Mouse (Mus musculus): ENCODE results near the gene Zfp472. TPM values are rescaled to one million over a fixed set of nuclear protein-coding genes. Genes with fewer than 3 reads are reported as not detected.
A peak's percentile ranks its signal among the peaks of the same experiment; 100 is the strongest.

Gene Zfp472
- polyA plus RNA-seq, 1 experiment from 2014 or later = 13.6 TPM

GRCm38 (mm10) chr17:32943661-32944060, 22.0 kb upstream of the Zfp472 start:
- no peak overlapping the region for H3K4me3 ChIP-seq (ENCODE audit: low read depth, low read length)
- peaks cover 4% of the 10 kb centered on the region; the same call in 1 of the 2 replicates for H3K4me1 ChIP-seq (ENCODE audit: control insufficient read depth, insufficient read depth, low read length)
- no peak overlapping the region for H3K4me2 ChIP-seq (replicated peaks; ENCODE audit: low read depth, low read length)
- H3K27ac ChIP-seq (ENCODE audit: low read length) = no peak overlapping the region
- no peak overlapping the region for H3K9ac ChIP-seq (replicated peaks; ENCODE audit: low read depth, low read length)
- H3K36me3 ChIP-seq (ENCODE audit: control insufficient read depth, insufficient read depth, low read length) = no peaks in the 10 kb centered on the region
- no peaks in the 10 kb centered on the region for H3K9me3 ChIP-seq (ENCODE audit: control insufficient read depth, low read depth, low read length)
- no peak for ATAC-seq (ENCODE audit: insufficient number of reproducible peaks, insufficient read depth, low FRiP score, low read depth)
- H3K27me3 ChIP-seq (ENCODE audit: control insufficient read depth, insufficient read depth, low read length) = no peaks in the 10 kb centered on the region
- 92% methylated on average over 3 of the region's 3 CpGs for WGBS

GRCm38 (mm10) chr17:32944402-32945035, 21.1 kb upstream of the Zfp472 start:
- H3K27ac ChIP-seq (ENCODE audit: low read length) = no peak overlapping the region
- no peak overlapping the region for H3K4me3 ChIP-seq (ENCODE audit: low read depth, low read length)
- ATAC-seq (ENCODE audit: insufficient number of reproducible peaks, insufficient read depth, low FRiP score, low read depth) = no peak
- H3K27me3 ChIP-seq (ENCODE audit: control insufficient read depth, insufficient read depth, low read length) = no peaks in the 10 kb centered on the region
- H3K36me3 ChIP-seq (ENCODE audit: control insufficient read depth, insufficient read depth, low read length) = no peaks in the 10 kb centered on the region
- no peak overlapping the region for H3K4me2 ChIP-seq (replicated peaks; ENCODE audit: low read depth, low read length)
- 67% methylated on average over 3 of the region's 3 CpGs for WGBS
- no peak overlapping the region for H3K9ac ChIP-seq (replicated peaks; ENCODE audit: low read depth, low read length)
- peaks cover 4% of the 10 kb centered on the region; the same call in 1 of the 2 replicates for H3K4me1 ChIP-seq (ENCODE audit: control insufficient read depth, insufficient read depth, low read length)
- H3K9me3 ChIP-seq (ENCODE audit: control insufficient read depth, low read depth, low read length) = no peaks in the 10 kb centered on the region

- peaks cover 4% of the 10 kb centered on the region; the same call in 1 of the 2 replicates for H3K4me1 ChIP-seq (ENCODE audit: control insufficient read depth, insufficient read depth, low read length)
- H3K27ac ChIP-seq (ENCODE audit: low read length) = peak overlapping the region; percentile 66; the same call in 1 of the 2 replicates
- H3K9me3 ChIP-seq (ENCODE audit: control insufficient read depth, low read depth, low read length) = no peaks in the 10 kb centered on the region
- WGBS = 51% methylated on average over 9 of the region's 9 CpGs
- peak overlapping the region; percentile 46 for H3K4me3 ChIP-seq (ENCODE audit: low read depth, low read length)
- ATAC-seq (ENCODE audit: insufficient number of reproducible peaks, insufficient read depth, low FRiP score, low read depth) = 0 out of 2 replicates have a peak, but pooled peaks have one; percentile 6
- no peaks in the 10 kb centered on the region for H3K27me3 ChIP-seq (ENCODE audit: control insufficient read depth, insufficient read depth, low read length)
- no peaks in the 10 kb centered on the region for H3K36me3 ChIP-seq (ENCODE audit: control insufficient read depth, insufficient read depth, low read length)
- peak overlapping the region; percentile 55 for H3K9ac ChIP-seq (replicated peaks; ENCODE audit: low read depth, low read length)
- H3K4me2 ChIP-seq (replicated peaks; ENCODE audit: low read depth, low read length) = peak overlapping the region; percentile 89
These were observed 18.9 kb upstream of the Zfp472 start for GRCm38 (mm10) chr17:32946716-32947115.

GRCm38 (mm10) chr17:32947215-32947914, 18.2 kb upstream of the Zfp472 start, which contains the start of gene Cyp4f13:
Gene Cyp4f13, minus strand, starts transcription at chr17:32947402.
- 13% methylated on average over 12 of the region's 12 CpGs for WGBS
- Histone ChIP-seq H3K27ac (ENCODE audit: low read length) (peak within 1 kb of the TSS; percentile 66; the same call in 1 of the 2 replicates), H3K4me1 (ENCODE audit: control insufficient read depth, insufficient read depth, low read length) (peaks cover 4% of the 10 kb centered on the region; the same call in 1 of the 2 replicates), H3K27me3 (ENCODE audit: control insufficient read depth, insufficient read depth, low read length) (no peaks in the 10 kb centered on the region), H3K9ac (replicated peaks; ENCODE audit: low read depth, low read length) (peak within 1 kb of the TSS; percentile 55), H3K36me3 (ENCODE audit: control insufficient read depth, insufficient read depth, low read length) (no peaks in the 10 kb centered on the region), H3K9me3 (ENCODE audit: control insufficient read depth, low read depth, low read length) (no peaks in the 10 kb centered on the region), H3K4me2 (replicated peaks; ENCODE audit: low read depth, low read length) (peak within 1 kb of the TSS; percentile 89), H3K4me3 (ENCODE audit: low read depth, low read length) (peak within 1 kb of the TSS; percentile 46)
- peak; percentile 98 for ATAC-seq (ENCODE audit: insufficient number of reproducible peaks, insufficient read depth, low FRiP score, low read depth)

GRCm38 (mm10) chr17:32950136-32950535, 15.5 kb upstream of the Zfp472 start:
- Histone ChIP-seq H3K4me3 (ENCODE audit: low read depth, low read length) (no peak overlapping the region), H3K27ac (ENCODE audit: low read length) (no peak overlapping the region), H3K36me3 (ENCODE audit: control insufficient read depth, insufficient read depth, low read length) (no peaks in the 10 kb centered on the region), H3K4me2 (replicated peaks; ENCODE audit: low read depth, low read length) (no peak overlapping the region), H3K9me3 (ENCODE audit: control insufficient read depth, low read depth, low read length) (no peaks in the 10 kb centered on the region), H3K9ac (replicated peaks; ENCODE audit: low read depth, low read length) (no peak overlapping the region), H3K27me3 (ENCODE audit: control insufficient read depth, insufficient read depth, low read length) (no peaks in the 10 kb centered on the region), H3K4me1 (ENCODE audit: control insufficient read depth, insufficient read depth, low read length) (peaks cover 4% of the 10 kb centered on the region; the same call in 1 of the 2 replicates)
- 88% methylated on average over 3 of the region's 3 CpGs for WGBS
- no peak for ATAC-seq (ENCODE audit: insufficient number of reproducible peaks, insufficient read depth, low FRiP score, low read depth)

- ATAC-seq (ENCODE audit: insufficient number of reproducible peaks, insufficient read depth, low FRiP score, low read depth) = no peak
- H3K4me2 ChIP-seq (replicated peaks; ENCODE audit: low read depth, low read length) = no peak overlapping the region
- WGBS = 79% methylated on average over 11 of the region's 11 CpGs
- H3K4me3 ChIP-seq (ENCODE audit: low read depth, low read length) = no peak overlapping the region
- H3K9ac ChIP-seq (replicated peaks; ENCODE audit: low read depth, low read length) = no peak overlapping the region
- H3K4me1 ChIP-seq (ENCODE audit: control insufficient read depth, insufficient read depth, low read length) = peaks cover 4% of the 10 kb centered on the region; the same call in 1 of the 2 replicates
- H3K9me3 ChIP-seq (ENCODE audit: control insufficient read depth, low read depth, low read length) = no peaks in the 10 kb centered on the region
- no peaks in the 10 kb centered on the region for H3K27me3 ChIP-seq (ENCODE audit: control insufficient read depth, insufficient read depth, low read length)
- H3K36me3 ChIP-seq (ENCODE audit: control insufficient read depth, insufficient read depth, low read length) = no peaks in the 10 kb centered on the region
- H3K27ac ChIP-seq (ENCODE audit: low read length) = no peak overlapping the region
These were observed 14.6 kb upstream of the Zfp472 start for GRCm38 (mm10) chr17:32951006-32951405.

- H3K4me2 ChIP-seq (replicated peaks; ENCODE audit: low read depth, low read length) = no peak overlapping the region
- no peak for ATAC-seq (ENCODE audit: insufficient number of reproducible peaks, insufficient read depth, low FRiP score, low read depth)
- H3K27me3 ChIP-seq (ENCODE audit: control insufficient read depth, insufficient read depth, low read length) = no peaks in the 10 kb centered on the region
- H3K4me1 ChIP-seq (ENCODE audit: control insufficient read depth, insufficient read depth, low read length) = peaks cover 3% of the 10 kb centered on the region; the same call in 1 of the 2 replicates
- no peaks in the 10 kb centered on the region for H3K9me3 ChIP-seq (ENCODE audit: control insufficient read depth, low read depth, low read length)
- no peak overlapping the region for H3K9ac ChIP-seq (replicated peaks; ENCODE audit: low read depth, low read length)
- 26% methylated on average over 16 of the region's 16 CpGs for WGBS
- H3K36me3 ChIP-seq (ENCODE audit: control insufficient read depth, insufficient read depth, low read length) = no peaks in the 10 kb centered on the region
- no peak overlapping the region for H3K4me3 ChIP-seq (ENCODE audit: low read depth, low read length)
- no peak overlapping the region for H3K27ac ChIP-seq (ENCODE audit: low read length)
These were observed 14.2 kb upstream of the Zfp472 start for GRCm38 (mm10) chr17:32951441-32951840.

GRCm38 (mm10) chr17:32965253-32965622, 376 bp upstream of the Zfp472 start:
- Histone ChIP-seq H3K9me3 (ENCODE audit: control insufficient read depth, low read depth, low read length) (no peaks in the 10 kb centered on the region), H3K4me3 (ENCODE audit: low read depth, low read length) (peak overlapping the region; percentile 89), H3K4me1 (ENCODE audit: control insufficient read depth, insufficient read depth, low read length) (peaks cover 11% of the 10 kb centered on the region; the same call in 1 of the 2 replicates), H3K36me3 (ENCODE audit: control insufficient read depth, insufficient read depth, low read length) (no peaks in the 10 kb centered on the region), H3K9ac (replicated peaks; ENCODE audit: low read depth, low read length) (peak overlapping the region; percentile 49), H3K27ac (ENCODE audit: low read length) (peak overlapping the region; percentile 90; the same call in 1 of the 2 replicates), H3K4me2 (replicated peaks; ENCODE audit: low read depth, low read length) (peak overlapping the region; percentile 70), H3K27me3 (ENCODE audit: control insufficient read depth, insufficient read depth, low read length) (no peaks in the 10 kb centered on the region)
- WGBS = 0% methylated on average over 14 of the region's 14 CpGs
- peak; percentile 48; the same call in 1 of the 2 replicates for ATAC-seq (ENCODE audit: insufficient number of reproducible peaks, insufficient read depth, low FRiP score, low read depth)
